Mouse (Mus musculus) liver, postnatal 0 days (tissue): ENCODE measurements around the gene Elf1. TPM values are rescaled to one million over a fixed set of nuclear protein-coding genes. Genes with fewer than 3 reads are reported as not detected.

Experiments
- ATAC-seq: fragments of 200-750 bp; cut with Nextera tagmentation; 2 replicates; pipeline ENCODE4 v1.8.0; 2017; ENCODE audit warnings: mild to moderate bottlenecking, moderate library complexity
- DNase-seq: peaks from one replicate; pipeline ENCODE4 v3.0.0-alpha.2; 2016
- H3K27ac ChIP-seq: fragments of 300-500 bp; sonication (generic); 2 replicates; pipeline ENCODE4 v1.5.1; 2014; ENCODE audit warnings: antibody characterized with exemption, moderate library complexity, mild to moderate bottlenecking, low read depth
- H3K27me3 ChIP-seq: fragments of 300-500 bp; sonication (generic); 2 replicates; pipeline ENCODE4 v1.6.1; 2014; ENCODE audit warnings: low read length, control low read depth, mixed read lengths; ENCODE audit not compliant: insufficient read depth
- H3K36me3 ChIP-seq: fragments of 300-500 bp; sonication (generic); replicated peaks from 2 replicates; pipeline ENCODE4 v1.6.1; 2014; ENCODE audit warnings: mild to moderate bottlenecking, control low read depth, low read length, moderate library complexity, mixed read lengths; ENCODE audit not compliant: insufficient read depth
- H3K4me1 ChIP-seq: fragments of 300-500 bp; sonication (generic); 2 replicates; pipeline ENCODE4 v1.6.1; 2014; ENCODE audit warnings: antibody characterized with exemption, mild to moderate bottlenecking, control low read depth; ENCODE audit not compliant: insufficient read depth
- H3K4me2 ChIP-seq: fragments of 300-500 bp; sonication (generic); 2 replicates; pipeline ENCODE4 v1.6.1; 2014; ENCODE audit warnings: low read depth, mild to moderate bottlenecking, low read length, moderate library complexity, mixed read lengths
- H3K4me3 ChIP-seq: fragments of 300-500 bp; sonication (generic); 2 replicates; pipeline ENCODE4 v1.5.1; 2014; ENCODE audit warnings: low read depth, low read length
- H3K9ac ChIP-seq: fragments of 300-500 bp; sonication (generic); replicated peaks from 2 replicates; pipeline ENCODE4 v1.6.1; 2014; ENCODE audit warnings: mild to moderate bottlenecking, moderate library complexity
- H3K9me3 ChIP-seq: fragments of 300-500 bp; sonication (generic); 2 replicates; pipeline ENCODE4 v1.6.1; 2016; ENCODE audit warnings: mild to moderate bottlenecking, control low read depth, low read length, mixed read lengths
- CTCF ChIP-seq: sonication (generic); IDR thresholded peaks from 2 replicates; pipeline ENCODE4 v1.5.1; 2016; ENCODE audit warnings: antibody characterized with exemption, low read depth
- EP300 ChIP-seq: IDR thresholded peaks from 2 replicates; pipeline ENCODE4 v1.6.1; 2016; ENCODE audit warnings: antibody characterized with exemption, low read depth, mild to moderate bottlenecking
- WGBS: fragments of 180-500 bp; shearing (Covaris S2); extraction: QIAGEN DNeasy Blood & Tissue Kit; methylation state at CpG from one replicate; pipeline ENCODE4 v1.1.7; 2014; ENCODE audit not compliant: insufficient replicate concordance; 5-methylcytosine and 5-hydroxymethylcytosine counted together
- polyA plus RNA-seq: library from polyadenylated mRNA; unstranded; fragments of >200 nt; fragmentation: Nextera tagmentation; extraction: Ambion mirVana; gene quantifications from 2 replicates; pipeline ENCODE4 v1.2.1, GENCODE M21; 2015

Elf1 gene
- polyA plus RNA-seq, 1 experiment from 2014 or later: 11.0 TPM

GRCm38 (mm10) chr14:79557796-79558195 is 76.8 kb downstream of the Elf1 start:
- H3K36me3 ChIP-seq: peaks cover 27% of the 10 kb centered on the region
- WGBS: 65% methylated on average over 1 of the region's 1 CpGs
- no peaks in the 10 kb centered on the region for H3K27me3 ChIP-seq
- H3K27ac ChIP-seq: peak overlapping the region; percentile 34; the same call in 1 of the 2 replicates
- no peaks in the 10 kb centered on the region for H3K9me3 ChIP-seq
- DNase-seq (no peak), ATAC-seq (no peak)
- H3K9ac ChIP-seq: peak overlapping the region; percentile 41; the same call in 1 of the 2 replicates
- H3K4me3 ChIP-seq: no peak overlapping the region
- H3K4me1 ChIP-seq: peaks cover 8% of the 10 kb centered on the region
- TF ChIP-seq CTCF: no peak
- TF ChIP-seq EP300: no peak
- H3K4me2 ChIP-seq: no peak overlapping the region

- Histone ChIP-seq H3K27ac (0 out of 2 replicates have a peak overlapping the region, but pooled peaks have one; percentile 36), H3K9me3 (no peaks in the 10 kb centered on the region), H3K36me3 (peaks cover 64% of the 10 kb centered on the region), H3K27me3 (no peaks in the 10 kb centered on the region), H3K4me3 (no peak overlapping the region), H3K9ac (no peak overlapping the region), H3K4me2 (no peak overlapping the region), H3K4me1 (no peaks in the 10 kb centered on the region)
- DNase-seq (peak; percentile 68), ATAC-seq (peak; percentile 65)
- peak; percentile 87 for TF ChIP-seq CTCF
- TF ChIP-seq EP300: no peak
- WGBS: 31% methylated on average over 5 of the region's 5 CpGs
Observed at GRCm38 (mm10) chr14:79562745-79563144, 81.8 kb downstream of the Elf1 start.

- Histone ChIP-seq H3K27ac (no peak overlapping the region), H3K27me3 (no peaks in the 10 kb centered on the region), H3K4me1 (no peaks in the 10 kb centered on the region), H3K9me3 (no peaks in the 10 kb centered on the region), H3K4me3 (no peak overlapping the region), H3K36me3 (peaks cover 78% of the 10 kb centered on the region), H3K9ac (no peak overlapping the region), H3K4me2 (no peak overlapping the region)
- 86% methylated on average over 6 of the region's 6 CpGs for WGBS
- DNase-seq (no peak), ATAC-seq (no peak)
- peak; percentile 56 for TF ChIP-seq CTCF
- TF ChIP-seq EP300: no peak
Observed at GRCm38 (mm10) chr14:79564784-79565183, 83.8 kb downstream of the Elf1 start.

- WGBS: 93% methylated on average over 13 of the region's 13 CpGs
- no peak for TF ChIP-seq EP300
- TF ChIP-seq CTCF: no peak
- no peak for ATAC-seq
Observed at GRCm38 (mm10) chr14:79573482-79574191, 92.6 kb downstream of the Elf1 start.

GRCm38 (mm10) chr14:79574361-79574760 is 93.4 kb downstream of the Elf1 start:
- Histone ChIP-seq H3K4me1 (no peaks in the 10 kb centered on the region), H3K36me3 (peaks cover 52% of the 10 kb centered on the region), H3K9me3 (no peaks in the 10 kb centered on the region), H3K4me3 (no peak overlapping the region), H3K27ac (no peak overlapping the region), H3K9ac (no peak overlapping the region), H3K27me3 (no peaks in the 10 kb centered on the region), H3K4me2 (no peak overlapping the region)
- TF ChIP-seq CTCF: no peak
- TF ChIP-seq EP300: no peak
- 100% methylated on average over 1 of the region's 1 CpGs for WGBS
- ATAC-seq (no peak), DNase-seq (no peak)

More at GRCm38 (mm10) chr14:79573482-79574191, 92.6 kb downstream of the Elf1 start:
- no peak overlapping the region for H3K4me3 ChIP-seq
- no peak overlapping the region for H3K4me2 ChIP-seq
- H3K27ac ChIP-seq: no peak overlapping the region
- peaks cover 56% of the 10 kb centered on the region for H3K36me3 ChIP-seq
- no peaks in the 10 kb centered on the region for H3K27me3 ChIP-seq
- no peaks in the 10 kb centered on the region for H3K4me1 ChIP-seq
- H3K9ac ChIP-seq: no peak overlapping the region
- H3K9me3 ChIP-seq: no peaks in the 10 kb centered on the region
- no peak for DNase-seq

GRCm38 (mm10) chr14:79583526-79584245 is 102.7 kb downstream of the Elf1 start:
- no peak overlapping the region for H3K9ac ChIP-seq
- peaks cover 6% of the 10 kb centered on the region for H3K4me1 ChIP-seq
- no peak for ATAC-seq
- H3K27ac ChIP-seq: no peak overlapping the region
- H3K4me3 ChIP-seq: no peak overlapping the region
- 87% methylated on average over 5 of the region's 5 CpGs for WGBS
- no peaks in the 10 kb centered on the region for H3K27me3 ChIP-seq
- TF ChIP-seq CTCF (no peak), EP300 (no peak)
- no peak overlapping the region for H3K4me2 ChIP-seq
- H3K36me3 ChIP-seq: peaks cover 18% of the 10 kb centered on the region
- no peak for DNase-seq
- H3K9me3 ChIP-seq: no peaks in the 10 kb centered on the region
